Mouse (Mus musculus) heart, embryonic 12.5 days (tissue): ENCODE results near the gene Mmgt2. TPM values are rescaled to one million over a fixed set of nuclear protein-coding genes. Genes with fewer than 3 reads are reported as not detected.

ENCODE experiments used
- ATAC-seq: fragments of 200-750 bp; cut with Nextera tagmentation; 2 replicates; pipeline ENCODE4 v1.8.0; 2017; ENCODE audit warnings: moderate TSS enrichment, moderate library complexity; ENCODE audit not compliant: insufficient number of reproducible peaks, low FRiP score
- H3K27ac ChIP-seq: fragments of 300-500 bp; sonication (generic); 2 replicates; pipeline ENCODE4 v1.5.1; 2016; ENCODE audit warnings: mild to moderate bottlenecking, moderate library complexity; ENCODE audit not compliant: poor library complexity, severe bottlenecking
- H3K27me3 ChIP-seq: fragments of 300-500 bp; sonication (generic); replicated peaks from 2 replicates; pipeline ENCODE4 v1.6.1; 2016; ENCODE audit warnings: mild to moderate bottlenecking, moderate library complexity
- H3K36me3 ChIP-seq: fragments of 300-500 bp; sonication (generic); 2 replicates; pipeline ENCODE4 v1.6.1; 2016; ENCODE audit warnings: mild to moderate bottlenecking, moderate library complexity
- H3K4me1 ChIP-seq: fragments of 300-500 bp; sonication (generic); replicated peaks from 2 replicates; pipeline ENCODE4 v1.6.1; 2016; ENCODE audit warnings: mild to moderate bottlenecking
- H3K4me2 ChIP-seq: fragments of 300-500 bp; sonication (generic); 2 replicates; pipeline ENCODE4 v1.6.1; 2016; ENCODE audit warnings: mild to moderate bottlenecking, moderate library complexity
- H3K4me3 ChIP-seq: fragments of 300-500 bp; sonication (generic); 2 replicates; pipeline ENCODE4 v1.5.1; 2016; ENCODE audit warnings: mild to moderate bottlenecking
- H3K9ac ChIP-seq: fragments of 300-500 bp; sonication (generic); 2 replicates; pipeline ENCODE4 v1.6.1; 2016; ENCODE audit warnings: mild to moderate bottlenecking, moderate library complexity
- H3K9me3 ChIP-seq: fragments of 300-500 bp; sonication (generic); replicated peaks from 2 replicates; pipeline ENCODE4 v1.6.1; 2016; ENCODE audit warnings: mild to moderate bottlenecking, moderate library complexity
- WGBS: fragments of 180-500 bp; shearing (Covaris S2); methylation state at CpG from one replicate; pipeline ENCODE4 v1.1.7; 2016; 5-methylcytosine and 5-hydroxymethylcytosine counted together
- polyA plus RNA-seq: library from polyadenylated mRNA; unstranded; fragments of >200 nt; fragmentation: Nextera tagmentation; extraction: Ambion mirVana; gene quantifications from 2 replicates; pipeline ENCODE4 v1.2.1, GENCODE M21; 2016

The Mmgt2 gene
- polyA plus RNA-seq, result 51.0 and 58.3 TPM in 2 replicates

DNA sequence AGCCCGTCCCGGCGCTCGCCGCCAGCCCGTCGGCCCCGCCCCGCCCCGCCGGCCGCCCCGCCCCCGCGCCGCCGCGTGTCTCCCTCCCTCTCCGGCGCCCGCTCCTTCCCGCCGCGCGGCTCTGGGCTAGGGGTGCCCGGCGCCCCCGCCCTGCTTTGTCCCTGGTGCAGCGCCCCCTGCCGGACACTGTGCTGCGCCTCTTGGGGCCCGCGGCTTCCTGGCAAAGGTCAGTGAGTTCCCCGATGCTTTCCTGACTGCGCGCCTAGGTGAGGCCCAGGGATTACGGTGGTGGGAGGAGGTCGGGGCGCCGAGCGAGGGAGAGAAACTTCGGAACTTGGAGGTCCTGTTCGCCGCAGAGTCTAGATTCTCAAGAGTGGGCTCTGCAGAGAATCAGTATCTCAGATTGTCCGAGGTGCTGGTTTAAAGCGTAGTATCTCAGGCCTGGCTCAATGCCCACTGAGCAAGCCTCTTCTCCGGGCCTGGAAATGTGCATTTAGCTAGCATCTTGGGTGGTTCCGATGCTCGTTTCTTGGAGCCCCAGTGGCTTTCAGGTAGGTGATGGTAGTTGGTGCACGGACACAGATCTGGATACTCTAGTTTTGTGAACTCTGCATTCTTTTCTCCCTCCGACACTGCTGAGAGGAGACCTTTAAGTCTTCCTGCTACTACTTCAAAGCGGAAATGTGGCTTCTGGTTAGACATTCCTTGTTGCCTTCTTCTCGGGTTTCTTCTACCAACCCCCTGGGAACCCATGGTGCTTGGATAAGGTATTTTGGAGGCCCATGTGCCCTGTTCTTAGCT is at the start of gene Mmgt2:
Gene Mmgt2, plus strand, starts transcription at position 74 of the 801 bp plus-strand sequence.
- ATAC-seq, result peak; percentile 89
- Histone ChIP-seq H3K27ac (peak within 1 kb of the TSS; percentile 95), H3K27me3 (no peaks in the 10 kb centered on the region), H3K4me2 (peak within 1 kb of the TSS; percentile 96), H3K9me3 (no peaks in the 10 kb centered on the region), H3K4me1 (peaks cover 43% of the 10 kb centered on the region), H3K4me3 (peak within 1 kb of the TSS; percentile 98), H3K36me3 (peaks cover 21% of the 10 kb centered on the region), H3K9ac (peak within 1 kb of the TSS; percentile 97)
- WGBS, result under 1% methylated on average over 42 of the region's 53 CpGs

DNA sequence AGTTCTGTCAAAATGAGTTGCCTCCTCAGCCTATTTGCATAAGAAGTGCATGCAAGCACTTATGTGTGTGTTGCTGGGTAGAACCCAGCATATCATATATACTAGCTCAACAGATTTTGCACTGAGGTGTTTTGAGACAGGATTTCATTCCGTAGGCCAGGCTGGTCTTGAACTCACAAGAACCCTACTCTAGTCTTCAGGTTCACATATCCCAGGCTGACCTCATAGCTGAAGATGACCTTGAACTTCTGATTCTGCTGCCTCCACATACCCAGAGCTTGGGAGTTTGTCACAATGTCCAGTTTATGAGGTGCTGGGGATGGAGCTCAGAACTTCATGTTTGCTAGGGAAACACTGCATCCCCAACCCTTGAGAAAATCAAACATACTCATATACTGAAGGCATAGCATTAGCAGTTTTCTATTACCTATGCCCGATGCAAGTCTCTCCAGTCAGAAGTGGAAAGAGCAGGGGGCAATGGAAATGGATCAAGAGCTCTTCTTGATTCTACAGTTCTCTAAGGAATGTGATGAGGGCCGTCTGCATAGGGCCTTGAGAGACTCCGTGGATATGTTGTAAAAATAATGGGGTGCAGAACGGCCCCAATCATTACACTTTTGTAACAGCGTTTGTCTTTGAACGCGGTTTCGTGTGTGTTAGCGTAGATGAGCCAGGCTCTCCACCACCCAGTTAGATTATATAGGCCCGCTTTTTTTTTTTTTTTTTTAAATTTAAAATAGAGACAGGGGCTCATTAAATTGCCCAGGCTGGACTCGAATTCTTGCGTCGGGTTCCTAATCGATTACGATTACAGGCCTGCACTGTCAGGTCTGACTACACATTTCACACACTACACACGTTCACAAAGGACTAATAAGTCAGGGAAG is 46.5 kb upstream of the Mmgt2 start:
- H3K36me3 ChIP-seq, result peaks cover 37% of the 10 kb centered on the region
- no peaks in the 10 kb centered on the region for H3K9me3 ChIP-seq
- no peaks in the 10 kb centered on the region for H3K27me3 ChIP-seq
- H3K4me2 ChIP-seq, result peak overlapping the region; percentile 63
- peak overlapping the region; percentile 61; the same call in 1 of the 2 replicates for H3K9ac ChIP-seq
- no peak for ATAC-seq
- H3K27ac ChIP-seq, result peak overlapping the region; percentile 83
- peak overlapping the region; percentile 90 for H3K4me3 ChIP-seq
- H3K4me1 ChIP-seq, result peaks cover 31% of the 10 kb centered on the region
- 13% methylated on average over 17 of the region's 17 CpGs for WGBS

DNA sequence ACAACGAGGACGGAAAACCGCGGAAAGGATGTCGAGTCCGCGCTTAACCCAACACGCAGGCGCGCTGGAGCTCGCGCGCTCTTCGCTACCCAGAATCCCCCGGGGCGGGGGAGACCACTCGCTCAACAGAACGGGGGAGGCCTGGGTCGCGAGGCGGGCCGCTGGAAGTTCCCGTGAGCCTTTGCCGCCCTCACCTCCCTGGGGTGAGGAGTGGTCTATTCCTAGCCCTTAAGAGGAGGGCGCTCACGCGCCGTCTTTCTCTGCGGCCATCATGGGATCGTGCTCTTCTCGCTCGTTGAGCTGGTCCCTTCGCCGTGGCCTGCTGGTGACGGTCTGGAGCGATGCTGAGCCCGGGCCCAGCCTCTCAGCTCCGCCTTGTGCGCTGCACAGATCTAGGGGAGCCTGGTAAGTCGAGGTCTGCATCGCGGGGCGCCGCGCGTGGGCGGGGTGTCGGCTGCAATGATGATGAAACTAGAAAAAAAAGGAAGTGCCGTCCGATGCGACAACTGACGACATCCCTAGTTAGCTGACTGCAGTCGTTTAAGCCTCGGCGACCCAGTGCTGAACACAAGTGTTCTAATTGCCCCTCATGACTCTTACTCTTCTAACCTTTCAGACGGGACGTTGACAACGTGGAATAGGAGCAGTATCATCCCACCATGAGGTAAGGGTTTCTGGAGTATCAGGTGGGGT is 45.7 kb upstream of the Mmgt2 start:
- Histone ChIP-seq H3K4me1 (peaks cover 33% of the 10 kb centered on the region), H3K27me3 (no peaks in the 10 kb centered on the region), H3K4me2 (peak overlapping the region; percentile 84), H3K9me3 (no peaks in the 10 kb centered on the region), H3K9ac (peak overlapping the region; percentile 99), H3K27ac (peak overlapping the region; percentile 91), H3K36me3 (peaks cover 45% of the 10 kb centered on the region), H3K4me3 (peak overlapping the region; percentile 90)
- WGBS, result under 1% methylated on average over 58 of the region's 58 CpGs
- peak; percentile 95 for ATAC-seq

DNA sequence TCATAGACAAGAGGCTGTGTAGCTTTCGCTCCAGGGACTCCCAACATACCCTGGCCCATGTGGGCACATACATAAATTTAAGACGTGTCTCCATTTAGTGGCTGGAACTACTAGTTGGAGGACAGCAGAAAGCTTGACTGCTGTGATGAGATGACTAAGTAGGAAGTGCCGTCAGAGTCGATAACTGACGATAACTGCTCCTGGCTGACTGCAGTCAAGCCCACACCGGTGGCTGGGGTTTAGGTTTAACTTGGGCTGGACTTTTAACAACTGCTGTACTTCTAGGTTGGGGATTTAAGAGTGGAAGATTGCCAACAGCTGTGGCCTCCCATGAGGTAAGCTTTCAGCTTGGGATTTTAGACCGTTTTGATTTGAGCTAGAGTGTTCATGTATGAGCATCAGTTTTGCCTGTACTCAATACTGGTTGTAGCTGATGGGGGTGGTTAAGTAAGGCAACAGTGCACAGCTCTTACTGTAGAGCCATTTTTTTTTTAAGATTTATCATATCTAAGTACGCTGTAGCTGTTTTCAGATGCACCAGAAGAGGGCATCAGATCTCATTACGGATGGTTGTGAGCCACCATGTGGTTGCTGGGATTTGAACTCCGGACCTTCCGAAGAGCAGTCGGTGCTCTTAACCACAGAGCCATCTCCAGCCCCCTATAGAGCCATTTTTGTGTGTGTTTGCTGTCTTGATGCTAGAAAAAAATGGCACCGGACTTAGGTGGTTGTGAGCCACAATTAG is 45.0 kb upstream of the Mmgt2 start:
- WGBS, result under 1% methylated on average over 13 of the region's 13 CpGs
- Histone ChIP-seq H3K36me3 (peaks cover 51% of the 10 kb centered on the region), H3K4me2 (peak overlapping the region; percentile 84), H3K27ac (peak overlapping the region; percentile 91), H3K4me3 (peak overlapping the region; percentile 90), H3K9ac (peak overlapping the region; percentile 99), H3K27me3 (no peaks in the 10 kb centered on the region), H3K9me3 (no peaks in the 10 kb centered on the region), H3K4me1 (peaks cover 29% of the 10 kb centered on the region)
- ATAC-seq, result 0 out of 2 replicates have a peak, but pooled peaks have one; percentile 9

DNA sequence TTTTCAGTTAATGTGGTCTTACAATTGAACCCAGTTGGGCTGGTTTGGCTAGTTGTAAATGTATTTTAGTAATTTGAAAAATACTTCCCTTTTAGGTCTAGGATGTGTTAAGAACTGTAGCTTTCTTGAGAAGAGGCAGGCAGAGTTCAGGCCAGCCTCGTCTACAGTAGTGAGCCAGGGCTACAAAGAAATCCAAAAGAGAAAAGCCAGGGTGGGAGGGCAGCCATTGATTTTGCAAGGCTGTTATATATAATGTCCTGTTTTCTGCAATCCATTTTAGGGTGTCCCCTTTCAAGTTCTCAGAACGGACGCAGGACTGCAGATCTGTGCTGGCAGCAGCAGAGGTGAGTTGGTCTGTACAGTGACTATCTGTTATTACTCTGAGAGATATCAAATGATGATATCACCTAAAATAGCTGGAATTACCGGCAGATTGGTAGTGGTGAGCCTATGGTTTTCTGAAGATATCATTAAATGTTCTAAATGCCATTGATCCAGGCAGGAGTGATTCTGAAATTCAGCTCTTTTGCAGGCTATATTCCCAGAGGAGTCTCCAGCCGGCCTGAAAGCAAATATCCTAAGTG is 44.2 kb upstream of the Mmgt2 start:
- ATAC-seq, result no peak
- H3K9me3 ChIP-seq, result no peaks in the 10 kb centered on the region
- no peaks in the 10 kb centered on the region for H3K27me3 ChIP-seq
- WGBS, result 26% methylated on average over 5 of the region's 5 CpGs
- peak overlapping the region; percentile 99 for H3K9ac ChIP-seq
- H3K36me3 ChIP-seq, result peaks cover 58% of the 10 kb centered on the region
- H3K4me1 ChIP-seq, result peaks cover 27% of the 10 kb centered on the region
- peak overlapping the region; percentile 91; the same call in 1 of the 2 replicates for H3K27ac ChIP-seq
- H3K4me2 ChIP-seq, result peak overlapping the region; percentile 84
- H3K4me3 ChIP-seq, result peak overlapping the region; percentile 90

DNA sequence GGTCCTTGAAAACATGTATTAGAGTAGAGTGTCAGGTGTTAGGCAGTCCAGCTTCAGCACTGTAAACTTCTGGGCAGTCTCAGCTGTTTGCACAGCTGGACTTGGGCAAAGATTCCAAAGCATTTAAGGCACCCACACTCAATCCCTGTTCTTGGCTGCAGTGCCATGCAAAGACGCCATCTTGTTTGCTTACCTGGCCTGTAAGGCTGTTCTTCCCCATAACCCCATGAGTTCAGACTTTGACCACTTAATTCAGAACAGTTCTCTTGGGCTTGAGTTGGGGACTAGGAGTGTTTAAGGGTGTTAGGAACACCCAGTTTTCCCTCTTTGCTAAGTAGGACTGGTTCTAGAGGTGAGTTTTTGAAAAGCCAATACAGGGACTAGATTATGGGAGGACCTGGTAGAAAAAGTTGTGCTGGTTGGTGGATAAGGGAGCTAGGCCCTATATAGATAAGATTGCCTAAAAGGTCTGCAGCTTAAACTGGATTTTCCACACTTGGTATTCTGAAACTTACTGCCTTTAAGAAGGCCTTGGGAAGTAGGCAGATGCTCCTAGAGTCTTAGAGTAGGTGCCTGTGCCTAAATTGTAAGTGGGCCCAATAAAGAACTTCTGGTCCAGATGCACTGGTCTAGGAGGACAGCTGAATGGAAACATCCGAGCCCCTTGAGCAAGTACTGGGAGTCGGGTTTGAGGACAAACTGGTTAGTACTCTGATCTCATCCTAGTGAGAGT is 43.4 kb upstream of the Mmgt2 start:
- no peak for ATAC-seq
- peak overlapping the region; percentile 90; the same call in 1 of the 2 replicates for H3K4me3 ChIP-seq
- WGBS, result 35% methylated on average over 3 of the region's 3 CpGs
- peak overlapping the region; percentile 25 for H3K27ac ChIP-seq
- H3K27me3 ChIP-seq, result no peaks in the 10 kb centered on the region
- peak overlapping the region; percentile 99; the same call in 1 of the 2 replicates for H3K9ac ChIP-seq
- no peaks in the 10 kb centered on the region for H3K9me3 ChIP-seq
- peaks cover 64% of the 10 kb centered on the region for H3K36me3 ChIP-seq
- peak overlapping the region; percentile 84 for H3K4me2 ChIP-seq
- peaks cover 27% of the 10 kb centered on the region for H3K4me1 ChIP-seq

DNA sequence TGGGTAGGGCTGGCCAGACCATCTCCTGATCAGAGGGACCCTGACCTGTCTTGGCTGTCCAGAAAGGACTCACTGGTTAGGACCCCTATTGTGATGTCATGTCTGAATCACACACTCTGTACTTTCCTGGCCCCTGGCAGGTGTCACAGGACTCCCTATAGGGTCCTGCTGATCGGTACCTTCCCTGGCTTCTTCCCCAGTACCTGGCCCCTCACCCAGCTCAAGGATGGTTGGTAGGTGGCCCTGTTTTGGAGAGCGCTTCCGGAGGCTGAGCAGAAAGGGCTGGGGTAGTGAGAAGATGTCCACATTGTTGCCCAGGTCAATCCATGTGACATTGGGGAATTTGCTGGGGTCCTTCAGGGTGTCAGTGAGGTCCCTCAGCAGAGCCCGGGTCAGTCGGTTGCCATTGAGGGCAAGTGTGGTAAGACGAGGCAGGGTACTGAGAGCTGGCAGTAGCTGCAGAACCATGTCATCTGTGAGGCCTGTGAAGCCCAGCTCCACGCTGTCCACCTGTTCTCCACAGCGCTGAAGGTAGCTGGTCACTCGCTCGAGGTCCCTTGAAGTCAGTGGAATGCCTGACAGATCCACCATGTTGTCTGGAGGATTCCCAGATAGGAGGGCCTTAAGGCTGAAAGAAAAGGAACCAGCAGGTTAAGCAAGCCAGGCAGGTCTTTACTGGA is 42.7 kb upstream of the Mmgt2 start:
- H3K27ac ChIP-seq, result peak overlapping the region; percentile 17
- no peak overlapping the region for H3K4me3 ChIP-seq
- no peak for ATAC-seq
- peaks cover 69% of the 10 kb centered on the region for H3K36me3 ChIP-seq
- peak overlapping the region; percentile 48; the same call in 1 of the 2 replicates for H3K9ac ChIP-seq
- peak overlapping the region; percentile 84 for H3K4me2 ChIP-seq
- no peaks in the 10 kb centered on the region for H3K27me3 ChIP-seq
- peaks cover 27% of the 10 kb centered on the region for H3K4me1 ChIP-seq
- no peaks in the 10 kb centered on the region for H3K9me3 ChIP-seq
- WGBS, result 39% methylated on average over 10 of the region's 10 CpGs

DNA sequence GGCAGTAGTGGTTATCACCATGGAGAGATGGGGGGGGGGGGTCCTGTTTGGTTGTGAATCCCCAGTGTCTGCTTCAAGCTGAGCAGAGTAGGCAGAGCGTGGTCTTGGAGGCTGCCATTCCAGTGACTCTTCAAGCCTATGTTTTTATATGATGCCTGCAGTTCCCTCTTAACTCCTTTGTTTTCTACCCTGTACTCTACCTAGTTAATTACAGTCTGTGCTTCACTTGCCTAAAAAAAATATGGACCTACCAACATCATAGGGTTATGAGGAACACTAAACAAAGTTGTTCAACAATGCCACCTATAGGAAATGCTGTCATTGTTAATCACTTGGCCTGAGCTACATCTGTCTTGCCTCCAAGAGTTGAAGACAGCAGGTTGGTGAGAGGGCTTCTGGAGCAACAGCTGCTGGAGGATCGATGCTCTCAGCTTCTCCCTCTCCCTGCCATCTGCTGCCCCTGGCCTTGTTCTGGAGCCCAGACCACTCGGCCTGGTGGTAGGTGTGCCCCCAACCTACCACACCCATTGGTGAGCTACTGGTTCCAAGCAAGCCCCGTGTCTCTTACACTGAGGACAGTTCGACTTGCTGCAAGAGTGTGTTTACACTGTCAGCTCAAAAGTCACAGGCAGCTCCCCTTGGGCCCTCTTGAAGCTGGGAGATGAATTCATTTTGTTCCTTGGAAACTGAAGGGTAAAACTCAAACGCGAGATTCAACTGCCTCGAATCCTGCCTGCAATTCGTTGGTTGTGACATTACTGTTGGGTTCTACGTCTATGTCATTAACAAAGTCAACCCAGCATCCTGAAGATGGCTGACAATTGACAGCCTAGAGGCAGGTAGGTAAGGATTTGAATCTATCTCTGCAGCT is 41.9 kb upstream of the Mmgt2 start:
- peak overlapping the region; percentile 17; the same call in 1 of the 2 replicates for H3K27ac ChIP-seq
- H3K4me2 ChIP-seq, result no peak overlapping the region
- H3K4me1 ChIP-seq, result peaks cover 27% of the 10 kb centered on the region
- ATAC-seq, result no peak
- H3K27me3 ChIP-seq, result no peaks in the 10 kb centered on the region
- 60% methylated on average over 10 of the region's 10 CpGs for WGBS
- no peak overlapping the region for H3K4me3 ChIP-seq
- H3K9me3 ChIP-seq, result no peaks in the 10 kb centered on the region
- H3K36me3 ChIP-seq, result peaks cover 74% of the 10 kb centered on the region
- peak overlapping the region; percentile 48; the same call in 1 of the 2 replicates for H3K9ac ChIP-seq
